Mouse (Mus musculus) adrenal gland, postnatal 14 days (tissue): ENCODE results near the gene Mettl7a3. TPM values are rescaled to one million over a fixed set of nuclear protein-coding genes. Genes with fewer than 3 reads are reported as not detected.

Experiments used
- DNase-seq: peaks from one replicate; pipeline ENCODE4 v3.0.0; 2021; ENCODE audit warnings: mixed read lengths
- total RNA-seq: library from RNA; stranded (reverse); gene quantifications from 2 replicates; pipeline ENCODE4 v1.2.3, GENCODE M21; 2021

Gene Mettl7a3
- total RNA-seq, 1 experiment from 2014 or later = not detected

DNA sequence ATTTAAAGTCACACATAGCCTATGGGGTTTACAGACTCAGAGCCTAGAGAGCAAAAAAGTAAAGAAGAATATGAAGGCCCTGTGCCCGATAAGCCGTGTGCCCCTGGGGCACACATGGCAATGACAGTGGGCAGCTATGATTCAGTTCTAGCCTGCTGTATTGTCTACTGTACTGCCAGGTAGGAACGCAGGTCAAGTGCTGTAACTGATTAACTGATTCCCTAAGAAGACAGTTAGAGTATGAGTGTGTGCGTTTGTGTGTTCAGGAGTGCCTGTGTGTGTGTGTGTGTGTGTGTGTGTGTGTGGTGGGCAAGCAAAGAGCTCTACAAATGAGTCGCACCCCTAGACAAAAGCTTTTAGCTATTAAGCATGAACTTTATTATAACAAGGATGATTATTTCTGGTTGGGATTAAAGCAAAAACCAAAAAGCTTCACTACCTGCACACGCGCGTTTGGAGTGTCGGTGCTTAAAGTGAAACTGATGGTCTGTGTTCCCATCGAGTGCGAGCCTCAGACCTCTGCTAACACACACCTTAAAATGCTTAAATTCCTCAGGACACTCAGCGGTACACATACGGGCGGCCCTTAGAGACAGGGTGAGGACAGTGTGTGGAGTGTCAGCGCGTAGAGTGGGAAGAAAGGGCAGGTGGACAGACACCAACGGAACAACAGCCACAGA is 53.0 kb downstream of the Mettl7a3 start:
- DNase-seq = no peak

DNA sequence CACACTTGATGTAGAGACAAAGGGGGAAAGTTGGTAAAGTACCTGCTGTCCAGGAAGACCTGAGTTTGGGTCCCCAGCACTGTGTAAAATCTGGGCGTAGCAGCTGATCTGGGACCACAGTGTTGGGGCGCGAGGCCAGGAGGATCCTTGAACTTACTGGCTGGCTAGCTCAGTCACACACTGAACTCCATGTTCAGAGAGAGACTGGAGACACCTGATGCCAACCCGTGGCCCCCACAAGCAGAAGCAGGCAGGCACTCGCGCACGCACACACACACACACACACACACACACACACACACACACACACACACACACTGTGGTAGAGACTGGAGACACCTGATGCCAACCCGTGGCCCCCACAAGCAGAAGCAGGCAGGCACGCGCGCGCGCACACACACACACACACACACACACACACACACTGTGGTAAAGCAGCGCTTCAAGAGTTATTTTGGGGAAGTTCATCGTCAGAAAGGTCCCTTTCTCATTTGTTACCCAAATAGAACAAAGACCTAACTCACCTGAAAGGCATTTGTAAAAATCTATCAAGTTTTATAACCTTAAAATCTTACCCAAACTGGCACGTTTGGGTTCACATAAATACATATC is 53.6 kb downstream of the Mettl7a3 start:
- no peak for DNase-seq

DNA sequence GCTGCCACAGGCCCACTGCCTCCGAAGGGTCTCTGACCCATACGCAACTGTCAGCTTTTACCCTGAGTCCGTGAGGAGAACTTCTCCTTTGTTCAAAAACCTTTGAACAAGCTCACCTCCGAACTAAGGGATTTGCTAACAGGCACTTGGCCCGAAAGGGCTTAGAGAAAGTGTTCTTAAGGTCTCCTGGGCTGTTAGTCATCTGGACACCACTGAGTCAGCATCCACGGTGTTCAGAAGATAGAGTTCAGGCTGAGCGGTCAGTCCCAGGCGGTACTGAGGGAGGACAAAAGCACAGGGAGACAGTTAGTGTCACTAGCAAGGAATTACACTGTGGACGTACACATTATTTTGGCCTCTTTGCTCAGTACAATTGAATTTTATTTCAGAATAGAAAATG is 54.2 kb downstream of the Mettl7a3 start:
- peak; percentile 45 for DNase-seq

Other genes starting within 250 kb of the Mettl7a3 start
- gene Atf1, start 107.1 kb upstream of the Mettl7a3 start, total RNA-seq = 54.4 and 57.4 TPM in 2 replicates
- not detected in 2 replicates for gene Tmprss12, start 54.1 kb upstream of the Mettl7a3 start, total RNA-seq
- 83.1 and 102 TPM in 2 replicates for gene Mettl7a1, start 30.8 kb upstream of the Mettl7a3 start, total RNA-seq
- gene Methig1, start 18.2 kb downstream of the Mettl7a3 start, total RNA-seq = 0.68 and 0.78 TPM in 2 replicates
- gene Mettl7a2, start 18.3 kb downstream of the Mettl7a3 start, total RNA-seq = 1.5 and 2.2 TPM in 2 replicates
- 0.83 TPM in 1 of 2 replicates, not detected in the other for gene Higd1c, start 29.6 kb downstream of the Mettl7a3 start, total RNA-seq
- gene Gm5475, start 87.2 kb downstream of the Mettl7a3 start, total RNA-seq = 0.19 TPM in 2 replicates
- 95.8 and 102 TPM in 2 replicates for gene Slc11a2, start 90.1 kb downstream of the Mettl7a3 start, total RNA-seq
- 287 and 307 TPM in 2 replicates for gene Letmd1, start 134.1 kb downstream of the Mettl7a3 start, total RNA-seq
- 5.8 and 6.1 TPM in 2 replicates for gene Csrnp2, start 160.6 kb downstream of the Mettl7a3 start, total RNA-seq
- gene Tfcp2, start 217.1 kb downstream of the Mettl7a3 start, total RNA-seq = 19.9 and 25.0 TPM in 2 replicates